ENCODE assay signal across 22 mouse cellular contexts in the genomic region with DNA sequence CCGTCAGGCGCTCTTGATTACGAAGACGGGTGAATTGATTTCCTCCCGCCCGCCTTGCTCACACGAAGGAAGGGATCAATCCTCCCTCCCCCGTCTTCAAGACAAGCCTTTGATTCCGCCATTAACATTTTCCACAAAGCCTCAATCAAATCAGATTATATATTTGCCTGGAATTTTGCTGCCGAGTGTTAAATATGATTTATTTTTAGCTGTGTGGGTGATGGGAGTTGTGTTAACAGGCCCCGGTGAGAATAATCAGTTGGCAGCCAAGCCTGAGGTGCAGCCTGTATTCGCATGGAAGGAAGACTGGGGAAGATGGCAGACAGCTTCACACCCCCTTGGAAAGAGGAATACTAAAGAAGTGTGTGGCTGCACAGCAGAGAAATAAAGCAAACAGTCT. TPM values are rescaled to one million over a fixed set of nuclear protein-coding genes. Genes with fewer than 3 reads are reported as not detected.
DNase-seq lines count a peak whose midpoint lies in the region; ATAC-seq and TF ChIP-seq lines count a peak whose summit lies in the region.
"Had no signal": no experiment of that assay in that cellular context is flagged by ENCODE, and none has a peak within 500 bp of the region (broad histone marks: within the 10 kb centered on the region; RNA-seq: fewer than 3 reads in every experiment).

No protein-coding gene starts in this region.

- WGBS in hindbrain, embryonic 13.5 days = 86% methylated on average over 12 of the region's 12 CpGs
- WGBS in hindbrain, embryonic 10.5 days = 91% methylated on average over 12 of the region's 12 CpGs
- 56% methylated on average over 12 of the region's 12 CpGs for WGBS in forebrain, postnatal 0 days

- ATAC-seq in frontal cortex, adult (ENCODE audit: low TSS enrichment) = 0 out of 2 replicates have a peak, but pooled peaks have one; percentile 41
- no peak for ATAC-seq in hindbrain, embryonic 13.5 days (ENCODE audit: low FRiP score)
- ATAC-seq in forebrain, postnatal 0 days = peak; percentile 54; the same call in 1 of the 2 replicates
- ATAC-seq: hindbrain, postnatal 0 days; intestine, postnatal 0 days; liver, embryonic 12.5 days had no signal

- peaks cover 26% of the 10 kb centered on the region for H3K4me1 ChIP-seq in hindbrain, embryonic 13.5 days (replicated peaks)
- peaks cover 7% of the 10 kb centered on the region; the same call in 1 of the 2 replicates for H3K4me1 ChIP-seq in hindbrain, embryonic 10.5 days (replicated peaks)
- peaks cover 12 to 27% of the 10 kb centered on the region in 2 experiments for H3K4me1 ChIP-seq in ES-E14 (ENCODE audit: control insufficient read depth in 2 of 2, insufficient read depth in 2 of 2, low read length in 2 of 2, poor library complexity in 1 of 2)
- peaks cover 10% of the 10 kb centered on the region for H3K4me1 ChIP-seq in forebrain, postnatal 0 days (ENCODE audit: insufficient read depth)

- no peak overlapping the region for H3K9ac ChIP-seq in hindbrain, embryonic 13.5 days
- peak overlapping the region; percentile 27; the same call in 1 of the 2 replicates for H3K9ac ChIP-seq in ES-E14 (ENCODE audit: insufficient read depth, low read depth, low read length, poor library complexity, severe bottlenecking)
- H3K9ac ChIP-seq in forebrain, postnatal 0 days = no peak overlapping the region
- H3K9ac ChIP-seq: limb, embryonic 13.5 days; liver, embryonic 12.5 days; neural tube, embryonic 15.5 days had no signal

- H3K4me2 ChIP-seq in hindbrain, embryonic 13.5 days = no peak overlapping the region
- no peak overlapping the region for H3K4me2 ChIP-seq in forebrain, postnatal 0 days (ENCODE audit: low read depth)
- H3K4me2 ChIP-seq: limb, embryonic 13.5 days; liver, embryonic 12.5 days; neural tube, embryonic 15.5 days had no signal

- H3K9me3 ChIP-seq in hindbrain, embryonic 13.5 days = no peaks in the 10 kb centered on the region
- no peaks in the 10 kb centered on the region; the same call in 1 of the 2 replicates for H3K9me3 ChIP-seq in hindbrain, embryonic 10.5 days
- H3K9me3 ChIP-seq in ES-E14 (ENCODE audit: control insufficient read depth, insufficient read depth, low read depth, low read length) = no peaks in the 10 kb centered on the region
- H3K9me3 ChIP-seq in forebrain, postnatal 0 days (ENCODE audit: low read length) = no peaks in the 10 kb centered on the region
- H3K9me3 ChIP-seq: liver, embryonic 12.5 days; neural tube, embryonic 15.5 days had no signal

- in situ Hi-C loops in ES-E14 (cut with MboI; ENCODE audit: low sequenced_read_pairs in 2 of 2, unreplicated experiment in 2 of 2) = no loop called here

- no peak overlapping the region for H3K4me3 ChIP-seq in hindbrain, embryonic 13.5 days
- no peak overlapping the region for H3K4me3 ChIP-seq in hindbrain, embryonic 10.5 days
- 0 out of 4 replicates have a peak overlapping the region, but pooled peaks of 1 of the 2 experiments have one; percentile 1 for H3K4me3 ChIP-seq in ES-E14 (ENCODE audit: insufficient read depth in 1 of 2, low read depth in 1 of 2, low read length in 2 of 2, poor library complexity in 1 of 2, severe bottlenecking in 1 of 2)
- no peak overlapping the region for H3K4me3 ChIP-seq in forebrain, postnatal 0 days (ENCODE audit: low read depth, low read length)
- H3K4me3 ChIP-seq: heart, adult 2 months; limb, embryonic 13.5 days; liver, embryonic 12.5 days; neural tube, embryonic 15.5 days had no signal

- DNase-seq in frontal cortex, postnatal 14 days (ENCODE audit: low spot score in 2 of 2) = no peak
- no peak for DNase-seq in hindbrain, embryonic 10.5 days (ENCODE audit: low spot score)
- DNase-seq in ES-E14 (ENCODE audit: low read depth, low spot score) = no peak
- DNase-seq in forebrain, postnatal 0 days = peak; percentile 53
- no peak for DNase-seq in thymus, postnatal 0 days (ENCODE audit: low spot score)
- no peak for DNase-seq in urinary bladder, postnatal 10 days (ENCODE audit: low spot score)
- DNase-seq: adrenal gland, adult 2 months; cerebellum, adult 8-10 months; gastrocnemius, postnatal 36 days; heart, adult 2 months; kidney, postnatal 36 days; lung, adult 18-20 months; lung, postnatal 10 days; thymus, adult 18-20 months; thymus, postnatal 4 days had no signal

- no peak for TF ChIP-seq CTCF in forebrain, postnatal 0 days (IDR thresholded peaks at IDR 0.05; ENCODE audit: low read depth)

- 0 out of 2 replicates have a peak overlapping the region, but pooled peaks have one; percentile 4 for H3K27ac ChIP-seq in hindbrain, embryonic 13.5 days
- H3K27ac ChIP-seq in hindbrain, embryonic 10.5 days = no peak overlapping the region
- no peak overlapping the region for H3K27ac ChIP-seq in ES-E14 (ENCODE audit: insufficient read depth, low read depth, low read length, poor library complexity, severe bottlenecking)
- peak overlapping the region; percentile 72 for H3K27ac ChIP-seq in forebrain, postnatal 0 days (ENCODE audit: low read depth, low read length)
- H3K27ac ChIP-seq: heart, adult 2 months; hindbrain, postnatal 0 days; limb, embryonic 13.5 days; liver, embryonic 12.5 days; neural tube, embryonic 15.5 days had no signal

- no peaks in the 10 kb centered on the region for H3K27me3 ChIP-seq in hindbrain, embryonic 13.5 days
- H3K27me3 ChIP-seq in hindbrain, embryonic 10.5 days (ENCODE audit: insufficient read depth, poor library complexity, severe bottlenecking) = no peaks in the 10 kb centered on the region
- H3K27me3 ChIP-seq in forebrain, postnatal 0 days (ENCODE audit: insufficient read depth, low read length) = no peaks in the 10 kb centered on the region
- H3K27me3 ChIP-seq: limb, embryonic 13.5 days; liver, embryonic 12.5 days; neural tube, embryonic 15.5 days had no signal

- no peaks in the 10 kb centered on the region for H3K36me3 ChIP-seq in hindbrain, embryonic 13.5 days
- H3K36me3 ChIP-seq in hindbrain, embryonic 10.5 days = no peaks in the 10 kb centered on the region
- H3K36me3 ChIP-seq in ES-E14 (ENCODE audit: control insufficient read depth, insufficient read depth, low read length, poor library complexity, severe bottlenecking) = peaks cover 3% of the 10 kb centered on the region; the same call in 1 of the 2 replicates
- no peaks in the 10 kb centered on the region for H3K36me3 ChIP-seq in forebrain, postnatal 0 days (ENCODE audit: insufficient read depth)
- H3K36me3 ChIP-seq: limb, embryonic 13.5 days; neural tube, embryonic 15.5 days had no signal

TF ChIP-seq in ES-E14, 5 proteins besides CTCF, POLR2A, EP300 and RAD21:
- no peak for TF ChIP-seq CHD2 (IDR thresholded peaks at IDR 0.05; ENCODE audit: low read depth, low read length)

RNA-seq across cellular contexts. Expression of a gene that starts 46.3 kb away (rescaled TPM):
- 33.9 and 35.2 TPM in 2 replicates for polyA plus RNA-seq in hindbrain, embryonic 13.5 days (2015; fragmentation: Nextera tagmentation; extraction: Ambion mirVana)
- polyA plus RNA-seq in hindbrain, embryonic 10.5 days (2016; fragmentation: Nextera tagmentation; extraction: Ambion mirVana) = 21.9 and 22.8 TPM in 2 replicates
- total RNA-seq in ES-E14 (2012; rRNA removed) = 37.3 and 42.9 TPM in 2 replicates
- 40.2 and 49.1 TPM in 2 replicates for total RNA-seq in forebrain, postnatal 0 days (2014; rRNA removed)
- polyA plus RNA-seq in forebrain, postnatal 0 days (2015; fragmentation: Nextera tagmentation; extraction: Ambion mirVana) = 33.7 and 47.6 TPM in 2 replicates
- 13.5 and 15.1 TPM in 2 replicates for polyA plus RNA-seq in thymus, postnatal 0 days (2015; fragmentation: Nextera tagmentation; extraction: Ambion mirVana)

RNA-seq across cellular contexts. Expression of a gene that starts 55.1 kb away (rescaled TPM):
- polyA plus RNA-seq in hindbrain, embryonic 13.5 days (2015; fragmentation: Nextera tagmentation; extraction: Ambion mirVana) = 158 and 163 TPM in 2 replicates
- polyA plus RNA-seq in hindbrain, embryonic 10.5 days (2016; fragmentation: Nextera tagmentation; extraction: Ambion mirVana) = 188 and 220 TPM in 2 replicates
- total RNA-seq in ES-E14 (2012; rRNA removed) = 72.7 and 140 TPM in 2 replicates
- total RNA-seq in forebrain, postnatal 0 days (2014; rRNA removed) = 54.5 and 59.1 TPM in 2 replicates
- polyA plus RNA-seq in forebrain, postnatal 0 days (2015; fragmentation: Nextera tagmentation; extraction: Ambion mirVana) = 146 and 149 TPM in 2 replicates
- polyA plus RNA-seq in thymus, postnatal 0 days (2015; fragmentation: Nextera tagmentation; extraction: Ambion mirVana) = 184 and 190 TPM in 2 replicates

Comparison
In these comparisons a context has a peak if more than half of its experiments do, and no peak if none do; other contexts are left out.
1. H3K27ac ChIP-seq: peak in hindbrain, embryonic 13.5 days (single experiment) and forebrain, postnatal 0 days (single experiment); none in hindbrain, embryonic 10.5 days (single experiment) and ES-E14 (single experiment).